Mouse (Mus musculus) lung, embryonic 15.5 days (tissue): Measurements from ENCODE around the gene Plch1. TPM values are rescaled to one million over a fixed set of nuclear protein-coding genes. Genes with fewer than 3 reads are reported as not detected.

Experiments used
- ATAC-seq: fragments of 200-750 bp; cut with Nextera tagmentation; 2 replicates; pipeline ENCODE4 v1.8.0; 2017; ENCODE audit warnings: moderate number of reproducible peaks, borderline replicate concordance; ENCODE audit not compliant: low FRiP score, low TSS enrichment; ENCODE audit errors: extremely low read depth
- H3K27ac ChIP-seq: fragments of 300-500 bp; sonication (generic); 2 replicates; pipeline ENCODE4 v1.5.1; 2015; ENCODE audit warnings: moderate library complexity, mild to moderate bottlenecking, inconsistent platforms
- H3K27me3 ChIP-seq: fragments of 300-500 bp; sonication (generic); 2 replicates; pipeline ENCODE4 v1.6.1; 2015; ENCODE audit warnings: inconsistent platforms
- H3K36me3 ChIP-seq: fragments of 300-500 bp; sonication (generic); 2 replicates; pipeline ENCODE4 v1.6.1; 2015; ENCODE audit warnings: inconsistent platforms
- H3K4me1 ChIP-seq: fragments of 300-500 bp; sonication (generic); 2 replicates; pipeline ENCODE4 v1.6.1; 2015; ENCODE audit warnings: inconsistent platforms
- H3K4me2 ChIP-seq: fragments of 300-500 bp; sonication (generic); 2 replicates; pipeline ENCODE4 v1.6.1; 2015; ENCODE audit warnings: inconsistent platforms, mild to moderate bottlenecking, moderate library complexity
- H3K4me3 ChIP-seq: fragments of 300-500 bp; sonication (generic); 2 replicates; pipeline ENCODE4 v1.5.1; 2015; ENCODE audit warnings: mild to moderate bottlenecking, inconsistent platforms
- H3K9ac ChIP-seq: fragments of 300-500 bp; sonication (generic); 2 replicates; pipeline ENCODE4 v1.6.1; 2015; ENCODE audit warnings: inconsistent platforms
- H3K9me3 ChIP-seq: fragments of 300-500 bp; sonication (generic); 2 replicates; pipeline ENCODE4 v1.6.1; 2016; ENCODE audit warnings: inconsistent platforms
- WGBS: fragments of 180-500 bp; shearing (Covaris S2); methylation state at CpG from one replicate; pipeline ENCODE4 v1.1.7; 2015; 5-methylcytosine and 5-hydroxymethylcytosine counted together
- polyA plus RNA-seq: library from polyadenylated mRNA; unstranded; fragments of >200 nt; fragmentation: Nextera tagmentation; extraction: Ambion mirVana; gene quantifications from 2 replicates; pipeline ENCODE4 v1.2.1, GENCODE M21; 2015

The Plch1 gene
- polyA plus RNA-seq, 1 experiment from 2014 or later = 5.1 TPM

GRCm38 (mm10) chr3:63805496-63805895 lies 93.8 kb downstream of the Plch1 start:
- Histone ChIP-seq H3K9ac (no peak overlapping the region), H3K9me3 (no peaks in the 10 kb centered on the region), H3K36me3 (no peaks in the 10 kb centered on the region), H3K4me1 (no peaks in the 10 kb centered on the region), H3K27me3 (no peaks in the 10 kb centered on the region), H3K4me3 (no peak overlapping the region), H3K4me2 (no peak overlapping the region), H3K27ac (no peak overlapping the region)
- ATAC-seq = no peak
- 79% methylated on average over 2 of the region's 2 CpGs for WGBS

GRCm38 (mm10) chr3:63800685-63801084 lies 98.6 kb downstream of the Plch1 start:
- no peak for ATAC-seq
- Histone ChIP-seq H3K9ac (no peak overlapping the region), H3K27ac (no peak overlapping the region), H3K36me3 (no peaks in the 10 kb centered on the region), H3K4me3 (no peak overlapping the region), H3K4me2 (no peak overlapping the region), H3K27me3 (no peaks in the 10 kb centered on the region), H3K9me3 (no peaks in the 10 kb centered on the region), H3K4me1 (no peaks in the 10 kb centered on the region)
- WGBS = 81% methylated on average over 5 of the region's 5 CpGs

- 46% methylated on average over 5 of the region's 5 CpGs for WGBS
- Histone ChIP-seq H3K4me3 (no peak overlapping the region), H3K4me2 (no peak overlapping the region), H3K4me1 (no peaks in the 10 kb centered on the region), H3K36me3 (no peaks in the 10 kb centered on the region), H3K9me3 (no peaks in the 10 kb centered on the region), H3K27me3 (no peaks in the 10 kb centered on the region), H3K27ac (no peak overlapping the region), H3K9ac (no peak overlapping the region)
- ATAC-seq = no peak
These were observed 112.4 kb downstream of the Plch1 start for GRCm38 (mm10) chr3:63786805-63787365.

GRCm38 (mm10) chr3:63772617-63773305 lies 126.5 kb downstream of the Plch1 start:
- Histone ChIP-seq H3K9ac (no peak overlapping the region), H3K4me1 (no peaks in the 10 kb centered on the region), H3K4me2 (no peak overlapping the region), H3K9me3 (no peaks in the 10 kb centered on the region), H3K27ac (no peak overlapping the region), H3K4me3 (no peak overlapping the region), H3K27me3 (no peaks in the 10 kb centered on the region), H3K36me3 (no peaks in the 10 kb centered on the region)
- 51% methylated on average over 7 of the region's 7 CpGs for WGBS
- ATAC-seq = no peak

GRCm38 (mm10) chr3:63760821-63761220 lies 138.5 kb downstream of the Plch1 start:
- 79% methylated on average over 1 of the region's 1 CpGs for WGBS
- H3K27me3 ChIP-seq = no peaks in the 10 kb centered on the region
- H3K9ac ChIP-seq = no peak overlapping the region
- H3K36me3 ChIP-seq = no peaks in the 10 kb centered on the region
- no peak overlapping the region for H3K4me3 ChIP-seq
- ATAC-seq = no peak
- no peak overlapping the region for H3K27ac ChIP-seq
- H3K4me2 ChIP-seq = no peak overlapping the region
- no peaks in the 10 kb centered on the region for H3K9me3 ChIP-seq
- H3K4me1 ChIP-seq = no peaks in the 10 kb centered on the region

- Histone ChIP-seq H3K36me3 (no peaks in the 10 kb centered on the region), H3K9ac (no peak overlapping the region), H3K4me3 (no peak overlapping the region), H3K27ac (no peak overlapping the region), H3K9me3 (no peaks in the 10 kb centered on the region), H3K4me1 (no peaks in the 10 kb centered on the region), H3K27me3 (no peaks in the 10 kb centered on the region), H3K4me2 (no peak overlapping the region)
- ATAC-seq = no peak
- 72% methylated on average over 2 of the region's 2 CpGs for WGBS
These were observed 159.2 kb downstream of the Plch1 start for GRCm38 (mm10) chr3:63740073-63740472.

- ATAC-seq = no peak
- Histone ChIP-seq H3K27ac (no peak overlapping the region), H3K4me2 (no peak overlapping the region), H3K27me3 (no peaks in the 10 kb centered on the region), H3K36me3 (no peaks in the 10 kb centered on the region), H3K9ac (no peak overlapping the region), H3K9me3 (no peaks in the 10 kb centered on the region), H3K4me3 (no peak overlapping the region), H3K4me1 (no peaks in the 10 kb centered on the region)
- 71% methylated on average over 1 of the region's 1 CpGs for WGBS
These were observed 170.9 kb downstream of the Plch1 start for GRCm38 (mm10) chr3:63728325-63728724.

- H3K36me3 ChIP-seq = no peaks in the 10 kb centered on the region
- no peaks in the 10 kb centered on the region for H3K27me3 ChIP-seq
- ATAC-seq = no peak
- no peak overlapping the region for H3K4me2 ChIP-seq
- no peak overlapping the region for H3K4me3 ChIP-seq
- no peaks in the 10 kb centered on the region for H3K4me1 ChIP-seq
- H3K9me3 ChIP-seq = no peaks in the 10 kb centered on the region
- H3K27ac ChIP-seq = no peak overlapping the region
- WGBS = 76% methylated on average over 4 of the region's 4 CpGs
- no peak overlapping the region for H3K9ac ChIP-seq
These were observed 172.5 kb downstream of the Plch1 start for GRCm38 (mm10) chr3:63726667-63727342.

- no peaks in the 10 kb centered on the region for H3K36me3 ChIP-seq
- WGBS = 54% methylated on average over 2 of the region's 2 CpGs
- H3K27me3 ChIP-seq = no peaks in the 10 kb centered on the region
- ATAC-seq = no peak
- H3K4me1 ChIP-seq = no peaks in the 10 kb centered on the region
- no peak overlapping the region for H3K4me3 ChIP-seq
- H3K27ac ChIP-seq = no peak overlapping the region
- H3K9ac ChIP-seq = no peak overlapping the region
- no peak overlapping the region for H3K4me2 ChIP-seq
- no peaks in the 10 kb centered on the region for H3K9me3 ChIP-seq
These were observed 205.6 kb downstream of the Plch1 start for GRCm38 (mm10) chr3:63693694-63694093.

GRCm38 (mm10) chr3:63692727-63693126 lies 206.5 kb downstream of the Plch1 start:
- no peak for ATAC-seq
- no peak overlapping the region for H3K4me2 ChIP-seq
- no peaks in the 10 kb centered on the region for H3K4me1 ChIP-seq
- no peaks in the 10 kb centered on the region for H3K27me3 ChIP-seq
- WGBS = 79% methylated on average over 4 of the region's 4 CpGs
- H3K27ac ChIP-seq = no peak overlapping the region
- H3K36me3 ChIP-seq = no peaks in the 10 kb centered on the region
- no peak overlapping the region for H3K4me3 ChIP-seq
- no peak overlapping the region for H3K9ac ChIP-seq
- no peaks in the 10 kb centered on the region for H3K9me3 ChIP-seq

- Histone ChIP-seq H3K4me2 (no peak overlapping the region), H3K27me3 (no peaks in the 10 kb centered on the region), H3K36me3 (no peaks in the 10 kb centered on the region), H3K9me3 (no peaks in the 10 kb centered on the region), H3K27ac (no peak overlapping the region), H3K9ac (no peak overlapping the region), H3K4me3 (no peak overlapping the region), H3K4me1 (no peaks in the 10 kb centered on the region)
- no peak for ATAC-seq
- WGBS = 59% methylated on average over 4 of the region's 4 CpGs
These were observed 230.5 kb downstream of the Plch1 start for GRCm38 (mm10) chr3:63668779-63669178.

- no peaks in the 10 kb centered on the region for H3K9me3 ChIP-seq
- WGBS = 74% methylated on average over 3 of the region's 3 CpGs
- H3K4me3 ChIP-seq = no peak overlapping the region
- no peak overlapping the region for H3K9ac ChIP-seq
- no peaks in the 10 kb centered on the region for H3K4me1 ChIP-seq
- H3K27me3 ChIP-seq = no peaks in the 10 kb centered on the region
- no peak for ATAC-seq
- no peak overlapping the region for H3K27ac ChIP-seq
- H3K36me3 ChIP-seq = no peaks in the 10 kb centered on the region
- H3K4me2 ChIP-seq = no peak overlapping the region
These were observed 234.0 kb downstream of the Plch1 start for GRCm38 (mm10) chr3:63665307-63665706.
